Mouse (Mus musculus) Patski (cell line): ENCODE results near the gene Gm20908. TPM values are rescaled to one million over a fixed set of nuclear protein-coding genes. Genes with fewer than 3 reads are reported as not detected.
"Not testable (repeated sequence)": the region's sequence is repeated elsewhere in the genome, so short reads cannot be mapped to it uniquely, and the experiment has no call there.

Experiments
- ATAC-seq: fragments of 100-300 bp; one replicate; pipeline ENCODE4 v1.8.0; 2021
- CTCF ChIA-PET: fragments of 350-600 bp; sonication (Branson Sonifier 250); formaldehyde crosslinking; loops from one replicate; lab custom pipeline; 2022; ENCODE audit warnings: inconsistent platforms; lab: Charles Lee
- POLR2A ChIA-PET: fragments of 350-600 bp; sonication (Branson Sonifier 250); formaldehyde crosslinking; loops from one replicate; lab custom pipeline; 2022; ENCODE audit warnings: antibody characterized with exemption, inconsistent platforms; lab: Charles Lee
- DNase-seq: peaks from one replicate; pipeline ENCODE4 v3.0.0-alpha.2; 2011; ENCODE audit warnings: low read depth, low spot score
- H3K27me3 ChIP-seq: fragments of 371-371 bp; one replicate; pipeline ENCODE4 v1.5.1; 2021
- in situ Hi-C: fragments of 300-500 bp; cut with MboI; formaldehyde crosslinking; loops from 3 replicates; pipeline ENCODE4 v1.11.1; 2018; ENCODE audit warnings: low pct_unique_long_range_greater_than_20kb, mixed read lengths
- polyA plus RNA-seq: library from polyadenylated mRNA; unstranded; gene quantifications from one replicate; pipeline ENCODE4 v1.2.3, GENCODE M21; 2021

The Gm20908 gene
- polyA plus RNA-seq = not detected

GRCm38 (mm10) chrY:64472966-64473365 lies at the start of gene Gm20908:
TSS of gene Gm20908 (plus strand) at chrY:64473266.
- CTCF ChIA-PET, in situ Hi-C loops, DNase-seq, H3K27me3 ChIP-seq, ATAC-seq, POLR2A ChIA-PET: not testable (repeated sequence)
